ENCODE assay signal across 12 mouse cellular contexts in genomic region chr4:150769043-150769442, GRCm38 (mm10).
DNase-seq lines count a peak whose midpoint lies in the region; ATAC-seq and TF ChIP-seq lines count a peak whose summit lies in the region.
"Had no signal": no experiment of that assay in that cellular context is flagged by ENCODE, and none has a peak within 500 bp of the region (broad histone marks: within the 10 kb centered on the region; RNA-seq: fewer than 3 reads in every experiment).

No protein-coding gene starts in this region.

- no peak overlapping the region for H3ac ChIP-seq in myocyte (ENCODE audit: control insufficient read depth, insufficient read length)

- no peaks in the 10 kb centered on the region for H3K27me3 ChIP-seq in intestine, embryonic 14.5 days (replicated peaks; ENCODE audit: control insufficient read depth, insufficient read depth, low read length)
- no peaks in the 10 kb centered on the region for H3K27me3 ChIP-seq in intestine, postnatal 0 days (replicated peaks; ENCODE audit: control insufficient read depth, insufficient read depth, low read length)
- H3K27me3 ChIP-seq in embryonic facial prominence, embryonic 11.5 days (ENCODE audit: control insufficient read depth, insufficient read depth, low read length) = no peaks in the 10 kb centered on the region
- no peaks in the 10 kb centered on the region for H3K27me3 ChIP-seq in myocyte (ENCODE audit: control insufficient read depth, insufficient read depth, insufficient read length)

- TF ChIP-seq POLR2A in myocyte (IDR thresholded peaks at IDR 0.05; ENCODE audit: insufficient read length, low read depth) = no peak

- peak overlapping the region; percentile 30 for H3K27ac ChIP-seq in intestine, embryonic 14.5 days (ENCODE audit: low read depth)
- no peak overlapping the region for H3K27ac ChIP-seq in intestine, postnatal 0 days (ENCODE audit: low read depth, low read length)
- H3K27ac ChIP-seq in embryonic facial prominence, embryonic 11.5 days (replicated peaks; ENCODE audit: low read depth, low read length) = no peak overlapping the region
- H3K27ac ChIP-seq: macrophage had no signal

- no peak overlapping the region for H3K4me2 ChIP-seq in intestine, embryonic 14.5 days (ENCODE audit: low read length)
- no peak overlapping the region for H3K4me2 ChIP-seq in intestine, postnatal 0 days (replicated peaks; ENCODE audit: low read depth)
- H3K4me2 ChIP-seq in embryonic facial prominence, embryonic 11.5 days (ENCODE audit: low read depth, low read length) = no peak overlapping the region
- H3K4me2 ChIP-seq in myocyte (ENCODE audit: low read depth) = no peak overlapping the region

- WGBS in intestine, embryonic 14.5 days = 26% methylated on average over 7 of the region's 7 CpGs
- WGBS in intestine, postnatal 0 days = 69% methylated on average over 7 of the region's 7 CpGs
- 30% methylated on average over 7 of the region's 7 CpGs for WGBS in embryonic facial prominence, embryonic 11.5 days

- no peak overlapping the region for H3K9ac ChIP-seq in intestine, embryonic 14.5 days (ENCODE audit: low read length)
- no peak overlapping the region for H3K9ac ChIP-seq in intestine, postnatal 0 days (ENCODE audit: low read depth, low read length)
- no peak overlapping the region for H3K9ac ChIP-seq in embryonic facial prominence, embryonic 11.5 days (replicated peaks; ENCODE audit: low read length)

- H3K9me3 ChIP-seq in intestine, embryonic 14.5 days (ENCODE audit: control insufficient read depth, low read length) = peaks cover 9% of the 10 kb centered on the region; the same call in 1 of the 2 replicates
- peaks cover under 1% of the 10 kb centered on the region; the same call in 1 of the 2 replicates for H3K9me3 ChIP-seq in intestine, postnatal 0 days (ENCODE audit: control insufficient read depth)
- no peaks in the 10 kb centered on the region; the same call in 1 of the 2 replicates for H3K9me3 ChIP-seq in embryonic facial prominence, embryonic 11.5 days (replicated peaks; ENCODE audit: control insufficient read depth, low read length)

- intact Hi-C loops in gastrocnemius, postnatal 36 days (cut with DNase I) = no loop called here

- H3K4me3 ChIP-seq in intestine, embryonic 14.5 days (ENCODE audit: low read depth, low read length) = no peak overlapping the region
- no peak overlapping the region for H3K4me3 ChIP-seq in intestine, postnatal 0 days (ENCODE audit: low read depth, low read length)
- H3K4me3 ChIP-seq in embryonic facial prominence, embryonic 11.5 days (ENCODE audit: low read depth, low read length) = no peak overlapping the region
- H3K4me3 ChIP-seq in myocyte = no peak overlapping the region
- H3K4me3 ChIP-seq: erythroblast, embryonic 14.5 days had no signal

- H3K4me1 ChIP-seq in intestine, embryonic 14.5 days (replicated peaks; ENCODE audit: control insufficient read depth, insufficient read depth, low read length) = peaks cover 12% of the 10 kb centered on the region
- no peaks in the 10 kb centered on the region for H3K4me1 ChIP-seq in intestine, postnatal 0 days (replicated peaks; ENCODE audit: control insufficient read depth, insufficient read depth, low read length)
- H3K4me1 ChIP-seq in embryonic facial prominence, embryonic 11.5 days (ENCODE audit: control insufficient read depth, insufficient read depth, low read length) = no peaks in the 10 kb centered on the region

- DNase-seq in intestine, embryonic 14.5 days (ENCODE audit: low spot score) = no peak
- peak; percentile 57 for DNase-seq in NIH3T3 (ENCODE audit: low read depth)
- DNase-seq in embryonic facial prominence, embryonic 11.5 days (ENCODE audit: low spot score) = peak; percentile 71
- no peak for DNase-seq in c-Kit-positive CD71-positive TER-119-positive erythroid progenitor cells, embryonic 14.5 days (ENCODE audit: low spot score)
- DNase-seq in gastrocnemius, postnatal 36 days = no peak
- DNase-seq: cerebellum, adult 8-10 months; kidney, postnatal 25 days; thymus, postnatal 36 days had no signal

- no peak for TF ChIP-seq CTCF in intestine, postnatal 0 days (IDR thresholded peaks at IDR 0.05; ENCODE audit: low read depth)

- no peaks in the 10 kb centered on the region for H3K36me3 ChIP-seq in intestine, embryonic 14.5 days (ENCODE audit: control insufficient read depth, insufficient read depth, low read length)
- H3K36me3 ChIP-seq in intestine, postnatal 0 days (ENCODE audit: control insufficient read depth, insufficient read depth) = no peaks in the 10 kb centered on the region
- H3K36me3 ChIP-seq in embryonic facial prominence, embryonic 11.5 days (replicated peaks; ENCODE audit: control insufficient read depth, insufficient read depth, low read depth, low read length) = no peaks in the 10 kb centered on the region
- no peaks in the 10 kb centered on the region for H3K36me3 ChIP-seq in myocyte (ENCODE audit: control insufficient read depth, insufficient read depth)

- H3K79me2 ChIP-seq in myocyte (ENCODE audit: control insufficient read depth, insufficient read depth) = no peaks in the 10 kb centered on the region

- ATAC-seq in intestine, embryonic 14.5 days (replicated peaks; ENCODE audit: low FRiP score, low TSS enrichment, low read depth) = 0 out of 2 replicates have a peak, but pooled peaks have one; percentile 37
- no peak for ATAC-seq in intestine, postnatal 0 days
- peak; percentile 70 for ATAC-seq in embryonic facial prominence, embryonic 11.5 days (replicated peaks; ENCODE audit: insufficient number of reproducible peaks, low FRiP score, low TSS enrichment, low read depth)

TF ChIP-seq in myocyte, 11 proteins besides CTCF, POLR2A, EP300 and RAD21:
- TF ChIP-seq USF1 (IDR thresholded peaks at IDR 0.05; ENCODE audit: low read depth) = peak; percentile 65
- TF ChIP-seq TCF3 (IDR thresholded peaks at IDR 0.05; ENCODE audit: insufficient read length, low read depth) = no peak
- TF ChIP-seq MAX (IDR thresholded peaks at IDR 0.05; ENCODE audit: low read depth) = no peak
TF ChIP-seq in myocyte: peak in this region for 1.

Comparison
In these comparisons a context has a peak if more than half of its experiments do, and no peak if none do; other contexts are left out.
1. DNase-seq: peak in NIH3T3 (single experiment) and embryonic facial prominence, embryonic 11.5 days (single experiment); none in intestine, embryonic 14.5 days (single experiment), c-Kit-positive CD71-positive TER-119-positive erythroid progenitor cells, embryonic 14.5 days (single experiment) and gastrocnemius, postnatal 36 days (0 of 2).